Comparison of ENCODE assay signal across 17 mouse cellular contexts in the genomic region with DNA sequence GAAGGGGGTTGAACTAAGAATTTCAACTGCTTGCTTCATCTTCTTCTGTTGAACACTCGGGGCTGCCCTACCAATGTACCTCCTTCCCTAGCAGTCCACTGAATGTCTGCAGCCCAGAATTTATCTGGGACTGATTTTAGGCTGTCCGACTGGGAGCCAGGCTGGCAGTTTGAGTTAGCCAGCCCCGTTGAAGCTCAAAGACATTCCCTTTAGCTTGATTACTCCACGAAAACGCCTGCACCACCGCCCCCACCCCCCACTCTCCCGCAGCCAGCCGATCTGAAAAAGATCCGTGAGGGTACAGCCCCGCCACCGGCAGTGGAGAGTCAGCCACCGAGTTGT. TPM values are rescaled to one million over a fixed set of nuclear protein-coding genes. Genes with fewer than 3 reads are reported as not detected.
DNase-seq lines count a peak whose midpoint lies in the region; ATAC-seq and TF ChIP-seq lines count a peak whose summit lies in the region.
"Had no signal": no experiment of that assay in that cellular context is flagged by ENCODE, and none has a peak within 500 bp of the region (broad histone marks: within the 10 kb centered on the region; RNA-seq: fewer than 3 reads in every experiment).

No protein-coding gene starts in this region.

- H3K4me3 ChIP-seq in lung, embryonic 16.5 days (ENCODE audit: low read length), result peak overlapping the region; percentile 66
- peak overlapping the region; percentile 40 for H3K4me3 ChIP-seq in embryonic fibroblast, embryonic 13.5 days (ENCODE audit: insufficient read depth, low read length)
- H3K4me3 ChIP-seq in limb, embryonic 15.5 days, result peak overlapping the region; percentile 48
- H3K4me3 ChIP-seq: hindbrain, embryonic 15.5 days; midbrain, embryonic 13.5 days had no signal

- peaks cover 52% of the 10 kb centered on the region for H3K27me3 ChIP-seq in lung, embryonic 16.5 days (ENCODE audit: control insufficient read depth, insufficient read depth, low read depth, low read length)
- peaks cover 82% of the 10 kb centered on the region for H3K27me3 ChIP-seq in limb, embryonic 15.5 days

- H3K9me3 ChIP-seq in lung, embryonic 16.5 days (ENCODE audit: control insufficient read depth, low read length), result no peaks in the 10 kb centered on the region
- no peaks in the 10 kb centered on the region for H3K9me3 ChIP-seq in limb, embryonic 15.5 days
- H3K9me3 ChIP-seq: forebrain, embryonic 13.5 days; hindbrain, embryonic 15.5 days; midbrain, embryonic 13.5 days had no signal

- TF ChIP-seq CTCF in embryonic fibroblast, embryonic 13.5 days (IDR thresholded peaks at IDR 0.05; ENCODE audit: borderline replicate concordance, insufficient read depth, low read length), result no peak

- WGBS in lung, embryonic 16.5 days, result under 1% methylated on average over 12 of the region's 12 CpGs
- 4% methylated on average over 12 of the region's 12 CpGs for WGBS in limb, embryonic 15.5 days

- H3K36me3 ChIP-seq in lung, embryonic 16.5 days (ENCODE audit: control insufficient read depth, insufficient read depth, low read length), result no peaks in the 10 kb centered on the region
- H3K36me3 ChIP-seq in limb, embryonic 15.5 days, result no peaks in the 10 kb centered on the region
- H3K36me3 ChIP-seq: hindbrain, embryonic 15.5 days; midbrain, embryonic 13.5 days had no signal

- TF ChIP-seq POLR2A in embryonic fibroblast, embryonic 13.5 days (IDR thresholded peaks at IDR 0.05; ENCODE audit: low read depth, low read length), result 0 out of 2 replicates have a peak, but pooled peaks have one; percentile 15

- H3K4me2 ChIP-seq in lung, embryonic 16.5 days (ENCODE audit: low read depth, low read length), result peak overlapping the region; percentile 38
- peak overlapping the region; percentile 50 for H3K4me2 ChIP-seq in limb, embryonic 15.5 days
- H3K4me2 ChIP-seq: forebrain, embryonic 13.5 days; hindbrain, embryonic 15.5 days; midbrain, embryonic 13.5 days had no signal

- no peak for ATAC-seq in lung, embryonic 16.5 days (ENCODE audit: low read depth)
- no peak for ATAC-seq in limb, embryonic 15.5 days (ENCODE audit: insufficient number of reproducible peaks, low FRiP score, low TSS enrichment, low read depth)
- ATAC-seq: forebrain, embryonic 13.5 days; midbrain, embryonic 13.5 days had no signal

- peak; percentile 83 for DNase-seq in heart, adult 11 months
- no peak for DNase-seq in heart, adult 8-10 months (ENCODE audit: low spot score)
- DNase-seq in lung, postnatal 25 days (ENCODE audit: low spot score), result no peak
- no peak for DNase-seq in adrenal gland, adult 18-20 months (ENCODE audit: low spot score in 2 of 2)
- no peak for DNase-seq in cerebellum, adult 8-10 months
- DNase-seq: kidney, postnatal 14 days; layer of hippocampus, postnatal 36 days had no signal

- peak overlapping the region; percentile 89 for H3K27ac ChIP-seq in lung, embryonic 16.5 days (ENCODE audit: low read length)
- peak overlapping the region; percentile 21; the same call in 1 of the 2 replicates for H3K27ac ChIP-seq in embryonic fibroblast, embryonic 13.5 days (ENCODE audit: insufficient read depth, low read length)
- H3K27ac ChIP-seq in limb, embryonic 15.5 days, result peak overlapping the region; percentile 90
- H3K27ac ChIP-seq: forebrain, embryonic 13.5 days; hindbrain, embryonic 15.5 days; liver, embryonic 14.5 days; midbrain, embryonic 13.5 days had no signal

- peaks cover 4% of the 10 kb centered on the region; the same call in 1 of the 2 replicates for H3K4me1 ChIP-seq in lung, embryonic 16.5 days (replicated peaks; ENCODE audit: control insufficient read depth, insufficient read depth, low read length)
- no peaks in the 10 kb centered on the region for H3K4me1 ChIP-seq in embryonic fibroblast, embryonic 13.5 days (ENCODE audit: control insufficient read depth, insufficient read depth, low read length)
- peaks cover 26% of the 10 kb centered on the region for H3K4me1 ChIP-seq in limb, embryonic 15.5 days

- H3K9ac ChIP-seq in lung, embryonic 16.5 days (ENCODE audit: low read length), result peak overlapping the region; percentile 89
- H3K9ac ChIP-seq in limb, embryonic 15.5 days, result peak overlapping the region; percentile 60
- H3K9ac ChIP-seq: forebrain, embryonic 13.5 days; hindbrain, embryonic 15.5 days; liver, embryonic 14.5 days; midbrain, embryonic 13.5 days had no signal

RNA-seq across cellular contexts. Expression of a gene that starts 3.4 kb away (rescaled TPM):
- 10 to 100 TPM; 22.5 to 44.9 (median 33.8) TPM for total RNA-seq in heart, adult 8-10 months (2022)
- 53.0 and 58.7 TPM in 2 replicates for polyA plus RNA-seq in lung, embryonic 16.5 days (2015; fragmentation: Nextera tagmentation; extraction: Ambion mirVana)
- 5.5 and 9.3 TPM in 2 replicates for polyA plus RNA-seq in embryonic fibroblast, embryonic 13.5 days (2011; ENCODE audit: insufficient read length, low read depth, missing spikeins)
- polyA plus RNA-seq in limb, embryonic 15.5 days (2015; fragmentation: Nextera tagmentation; extraction: Ambion mirVana), result 18.1 and 21.3 TPM in 2 replicates
- total RNA-seq in adrenal gland, adult 18-20 months (2021), result under 1 TPM; 0.07 to 0.80 TPM
- total RNA-seq: common myeloid progenitor, adult 5-6 weeks; layer of hippocampus, postnatal 36 days; MEL had no signal
- polyA plus RNA-seq: C2C12; midbrain, embryonic 13.5 days had no signal

Comparison
In these comparisons a context has a peak if more than half of its experiments do, and no peak if none do; other contexts are left out.
1. H3K27ac ChIP-seq: peak in every context shown above with its lines; median percentile 90 in limb, embryonic 15.5 days; 89 in lung, embryonic 16.5 days; 21 in embryonic fibroblast, embryonic 13.5 days.